Mouse (Mus musculus) cortical plate, adult 2 months (tissue): ENCODE data around the gene Klhl11. TPM values are rescaled to one million over a fixed set of nuclear protein-coding genes. Genes with fewer than 3 reads are reported as not detected.

ENCODE experiments used
- H3K27ac ChIP-seq: fragments of 200-500 bp; 2 replicates; pipeline ENCODE4 v1.5.1; 2012; ENCODE audit warnings: low read length, control low read depth, inconsistent platforms; ENCODE audit not compliant: insufficient read depth
- H3K4me1 ChIP-seq: fragments of 200-500 bp; 2 replicates; pipeline ENCODE4 v1.6.1; 2011; ENCODE audit warnings: low read length; ENCODE audit not compliant: control insufficient read depth, insufficient read depth
- H3K4me3 ChIP-seq: fragments of 200-500 bp; 2 replicates; pipeline ENCODE4 v1.5.1; 2011; ENCODE audit warnings: mild to moderate bottlenecking, low read length, control low read depth; ENCODE audit not compliant: insufficient read depth
- CTCF ChIP-seq: fragments of 200-500 bp; IDR thresholded peaks from 2 replicates; pipeline ENCODE4 v1.5.1; 2011; ENCODE audit warnings: mild to moderate bottlenecking, control low read depth, low read length; ENCODE audit not compliant: insufficient read depth; ENCODE audit errors: extremely low read depth
- POLR2A ChIP-seq: fragments of 200-500 bp; IDR thresholded peaks from 2 replicates; pipeline ENCODE4 v1.6.1; 2011; ENCODE audit warnings: mild to moderate bottlenecking, low read length, control low read depth; ENCODE audit not compliant: insufficient read depth; ENCODE audit errors: extremely low read depth
- polyA plus RNA-seq: library from polyadenylated mRNA; depleted of rRNA; stranded (reverse); fragments of >200 nt; gene quantifications from 2 replicates; pipeline ENCODE4 v1.2.3, GENCODE M21; 2012; rRNA removed

Klhl11 gene
- polyA plus RNA-seq, 1 experiment: 13.8 TPM

DNA sequence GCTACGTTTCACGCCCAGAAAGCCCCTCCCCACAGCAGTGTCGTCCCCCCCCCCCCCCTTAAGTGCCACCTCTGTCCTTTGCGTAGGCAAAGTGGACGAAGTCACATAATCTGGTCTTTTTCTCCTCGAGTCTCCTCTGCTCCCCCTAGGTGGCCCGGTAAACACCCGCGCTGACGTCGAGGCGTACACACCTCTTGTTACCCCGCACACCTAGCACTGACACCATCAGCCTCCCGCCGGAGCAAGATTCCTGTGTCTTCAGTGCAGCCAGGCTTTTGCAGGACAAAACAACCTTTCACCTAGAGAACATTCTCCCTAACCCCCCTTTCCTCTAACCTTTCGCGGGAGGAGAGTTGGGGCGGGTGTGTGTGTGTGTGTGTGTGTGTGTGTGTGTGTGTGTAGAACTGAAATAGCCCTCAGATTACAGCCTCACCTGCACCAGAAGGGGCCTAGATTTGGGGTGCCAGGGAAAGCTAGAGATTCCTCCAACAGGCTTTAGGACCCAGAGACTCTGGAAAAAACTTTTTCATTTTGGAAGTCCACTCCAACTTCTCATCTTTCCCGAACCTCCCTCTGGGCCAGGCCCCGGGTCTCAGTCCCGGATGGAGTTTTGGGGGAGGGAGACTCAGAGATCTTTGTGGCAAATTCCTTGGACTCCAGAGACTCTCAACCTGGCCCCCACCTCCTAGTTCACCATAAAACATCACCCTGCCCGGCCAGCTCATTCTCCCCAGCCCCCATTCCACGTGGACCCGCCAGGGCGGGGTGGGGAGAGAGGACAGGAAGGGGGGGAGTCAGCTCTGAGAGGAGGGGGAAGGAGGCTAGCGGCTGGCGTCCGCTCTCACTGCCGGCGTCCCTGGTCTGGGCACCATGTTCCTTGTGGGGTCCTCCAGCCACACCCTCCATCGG, 57.4 kb downstream of the Klhl11 start, which contains the start of gene Fkbp10:
Fkbp10 (plus strand) TSS at position 784 of the 909 bp plus-strand sequence.
- Histone ChIP-seq H3K4me3 (peak within 1 kb of the TSS; percentile 70), H3K4me1 (no peaks in the 10 kb centered on the region), H3K27ac (0 out of 2 replicates have a peak within 1 kb of the TSS, but pooled peaks have one; percentile 54)
- TF ChIP-seq CTCF (no peak), POLR2A (no peak)

DNA sequence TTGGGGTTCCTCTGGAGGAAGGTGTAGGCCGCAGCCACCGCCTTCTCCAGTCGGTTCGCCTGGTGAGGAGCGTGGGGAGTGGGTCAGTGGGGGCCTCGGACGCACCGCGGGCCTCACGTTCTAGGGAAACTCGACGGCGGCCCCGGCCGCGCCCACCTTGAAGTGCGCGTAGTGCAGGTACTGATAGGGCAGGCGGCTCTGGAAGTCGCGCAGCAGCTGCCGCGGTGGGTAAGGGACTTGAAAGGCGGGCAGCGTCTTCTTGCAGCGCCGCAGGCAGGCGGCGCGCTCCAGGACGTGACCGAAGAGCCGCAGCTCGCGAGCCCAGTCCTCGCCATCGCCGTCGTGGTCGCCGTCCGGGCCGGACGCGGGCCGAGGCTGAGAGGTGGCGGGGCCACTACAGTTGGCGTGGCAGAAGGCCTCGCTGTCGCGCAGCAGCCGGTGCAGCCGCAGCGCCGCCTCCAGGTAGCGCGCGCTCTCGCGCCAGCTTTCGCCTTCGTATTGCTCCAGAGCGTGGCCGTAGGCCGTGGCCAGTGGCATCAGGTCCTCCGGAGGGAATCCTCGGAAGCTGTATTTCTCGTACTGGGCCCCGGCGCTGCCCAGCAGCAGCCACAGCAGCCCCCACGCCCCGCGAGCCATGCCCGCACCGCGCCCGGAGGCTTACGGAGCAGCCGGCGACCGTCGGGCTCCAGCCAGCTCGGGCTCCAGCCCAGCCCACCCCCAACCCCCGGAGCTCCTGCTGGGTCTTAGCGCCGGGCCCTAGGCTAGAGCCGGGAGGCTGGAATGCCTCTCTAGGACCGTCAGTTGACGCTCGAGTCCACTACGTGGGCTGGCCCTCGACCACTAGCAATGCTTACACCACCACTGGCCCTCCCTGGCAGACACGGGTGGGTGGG, 58.3 kb downstream of the Klhl11 start, which contains the start of gene P3h4:
P3h4 (minus strand) TSS at position 816 of the 893 bp plus-strand sequence.
- Histone ChIP-seq H3K27ac (peak within 1 kb of the TSS; percentile 54; the same call in 1 of the 2 replicates), H3K4me1 (no peaks in the 10 kb centered on the region), H3K4me3 (peak within 1 kb of the TSS; percentile 70)
- TF ChIP-seq POLR2A (no peak), CTCF (peak; percentile 26; the same call in 1 of the 2 replicates)

DNA sequence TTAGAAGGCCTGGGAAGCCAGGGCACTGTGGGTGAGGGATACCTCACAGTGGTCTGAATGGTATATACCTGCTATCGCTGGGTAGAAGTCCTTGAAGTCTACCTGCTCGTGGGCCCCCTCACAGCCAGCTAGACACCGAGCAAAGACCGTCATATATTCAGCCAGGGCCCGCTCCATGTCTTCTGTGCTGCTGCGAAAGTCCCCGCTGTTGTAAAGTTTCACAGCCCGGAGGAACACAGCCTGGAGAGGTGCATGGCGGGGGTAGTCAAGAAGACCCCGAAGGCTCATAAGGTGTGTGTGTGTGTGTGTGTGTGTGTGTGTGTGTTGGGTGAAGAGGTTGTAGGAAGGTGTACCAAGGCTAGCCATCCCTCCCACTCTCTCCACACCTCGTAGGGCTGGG, 59.0 kb downstream of the Klhl11 start:
- Histone ChIP-seq H3K27ac (no peak overlapping the region), H3K4me3 (peak overlapping the region; percentile 70), H3K4me1 (no peaks in the 10 kb centered on the region)
- no peak for TF ChIP-seq CTCF
- TF ChIP-seq POLR2A: no peak

Other genes with a start within 250 kb of the Klhl11 start
- gene Krt16, start 223.8 kb downstream of the Klhl11 start, polyA plus RNA-seq: not detected in 2 replicates
- gene Krt17, start 211.7 kb downstream of the Klhl11 start, polyA plus RNA-seq: 0.13 and 0.15 TPM in 2 replicates
- not detected in 2 replicates for gene Krt42, start 202.9 kb downstream of the Klhl11 start, polyA plus RNA-seq
- 534 and 549 TPM in 2 replicates for gene Eif1, start 152.9 kb downstream of the Klhl11 start, polyA plus RNA-seq
- 0.33 TPM in 1 of 2 replicates, not detected in the other for gene Gast, start 138.3 kb downstream of the Klhl11 start, polyA plus RNA-seq
- 76.5 and 83.3 TPM in 2 replicates for gene Hap1, start 116.6 kb downstream of the Klhl11 start, polyA plus RNA-seq
- gene Jup, start 75.0 kb downstream of the Klhl11 start, polyA plus RNA-seq: 40.9 and 48.2 TPM in 2 replicates
- gene P3h4, start 57.9 kb downstream of the Klhl11 start, polyA plus RNA-seq: 14.4 and 15.3 TPM in 2 replicates
- 8.0 and 9.6 TPM in 2 replicates for gene Fkbp10, start 57.0 kb downstream of the Klhl11 start, polyA plus RNA-seq
- 70.9 and 73.6 TPM in 2 replicates for gene Nt5c3b, start 30.9 kb downstream of the Klhl11 start, polyA plus RNA-seq
- gene Klhl10, start 30.8 kb downstream of the Klhl11 start, polyA plus RNA-seq: 0.52 and 0.55 TPM in 2 replicates
- gene Acly, start 55.3 kb upstream of the Klhl11 start, polyA plus RNA-seq: 87.1 and 94.6 TPM in 2 replicates
- gene Ttc25, start 72.9 kb upstream of the Klhl11 start, polyA plus RNA-seq: 1.8 and 2.0 TPM in 2 replicates
- gene Cnp, start 102.2 kb upstream of the Klhl11 start, polyA plus RNA-seq: 396 and 492 TPM in 2 replicates
- gene Nkiras2, start 146.5 kb upstream of the Klhl11 start, polyA plus RNA-seq: 19.6 and 20.9 TPM in 2 replicates
- gene Dnajc7, start 147.4 kb upstream of the Klhl11 start, polyA plus RNA-seq: 165 and 175 TPM in 2 replicates
- 0.17 and 0.62 TPM in 2 replicates for gene Zfp385c, start 219.7 kb upstream of the Klhl11 start, polyA plus RNA-seq
- gene Dhx58, start 231.5 kb upstream of the Klhl11 start, polyA plus RNA-seq: 3.3 and 3.7 TPM in 2 replicates
- 64.4 and 65.2 TPM in 2 replicates for gene Kat2a, start 239.7 kb upstream of the Klhl11 start, polyA plus RNA-seq
- gene Hspb9, start 241.1 kb upstream of the Klhl11 start, polyA plus RNA-seq: 0.19 TPM in 1 of 2 replicates, not detected in the other